Mouse (Mus musculus) G1E (cell line): ENCODE measurements around the gene Btbd9.

Experiments used
- CTCF ChIP-seq: IDR thresholded peaks from 2 replicates; pipeline ENCODE4 v1.5.1; 2012; ENCODE audit warnings: low read depth, low read length, inconsistent platforms, mixed read lengths
- GATA1 ChIP-seq: IDR thresholded peaks from 2 replicates; pipeline ENCODE4 v1.6.1; 2012; ENCODE audit warnings: borderline replicate concordance, low read length, inconsistent platforms, mixed read lengths

DNA sequence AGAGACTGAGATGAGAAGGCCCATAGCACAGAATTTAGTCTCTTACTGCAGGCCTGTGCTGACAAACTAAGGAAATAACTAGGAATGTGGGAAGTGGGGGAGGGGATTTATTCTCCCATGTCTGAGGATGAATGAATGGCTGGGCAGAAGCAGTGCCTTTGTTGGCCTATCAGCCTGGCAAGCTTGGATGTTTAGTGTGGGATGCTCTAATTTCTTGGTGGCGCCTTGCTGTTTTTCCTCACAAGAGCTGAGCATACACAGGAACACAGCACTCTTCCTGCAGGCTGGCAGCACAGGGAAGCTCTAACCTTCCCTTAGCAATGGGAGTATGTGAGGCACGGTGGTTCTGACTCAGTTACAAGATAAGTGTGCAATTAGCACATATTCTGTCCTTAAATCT is 207.7 kb downstream of the Btbd9 start:
- TF ChIP-seq GATA1 (no peak), CTCF (no peak)
